Mouse (Mus musculus) intestine, postnatal 0 days (tissue): ENCODE measurements around the gene Negr1. TPM values are rescaled to one million over a fixed set of nuclear protein-coding genes. Genes with fewer than 3 reads are reported as not detected.
A peak's percentile ranks its signal among the peaks of the same experiment; 100 is the strongest.

ENCODE experiments used
- ATAC-seq: fragments of 200-750 bp; cut with Nextera tagmentation; 2 replicates; pipeline ENCODE4 v1.8.0; 2017; ENCODE audit warnings: mild to moderate bottlenecking, moderate TSS enrichment, moderate library complexity
- H3K27ac ChIP-seq: fragments of 300-500 bp; sonication (generic); 2 replicates; pipeline ENCODE4 v1.5.1; 2014; ENCODE audit warnings: mild to moderate bottlenecking, low read depth, low read length, moderate library complexity
- H3K27me3 ChIP-seq: fragments of 300-500 bp; sonication (generic); replicated peaks from 2 replicates; pipeline ENCODE4 v1.6.1; 2014; ENCODE audit warnings: low read length, mixed read lengths; ENCODE audit not compliant: control insufficient read depth, insufficient read depth
- H3K36me3 ChIP-seq: fragments of 300-500 bp; sonication (generic); 2 replicates; pipeline ENCODE4 v1.6.1; 2014; ENCODE audit warnings: mild to moderate bottlenecking, moderate library complexity; ENCODE audit not compliant: control insufficient read depth, insufficient read depth
- H3K4me1 ChIP-seq: fragments of 300-500 bp; sonication (generic); replicated peaks from 2 replicates; pipeline ENCODE4 v1.6.1; 2014; ENCODE audit warnings: antibody characterized with exemption, low read length, mixed read lengths; ENCODE audit not compliant: control insufficient read depth, insufficient read depth
- H3K4me2 ChIP-seq: fragments of 300-500 bp; sonication (generic); replicated peaks from 2 replicates; pipeline ENCODE4 v1.6.1; 2014; ENCODE audit warnings: low read depth, mild to moderate bottlenecking, moderate library complexity
- H3K4me3 ChIP-seq: fragments of 300-500 bp; sonication (generic); 2 replicates; pipeline ENCODE4 v1.5.1; 2014; ENCODE audit warnings: low read depth, low read length
- H3K9ac ChIP-seq: fragments of 300-500 bp; sonication (generic); 2 replicates; pipeline ENCODE4 v1.6.1; 2014; ENCODE audit warnings: mild to moderate bottlenecking, low read depth, low read length
- H3K9me3 ChIP-seq: fragments of 300-500 bp; sonication (generic); 2 replicates; pipeline ENCODE4 v1.6.1; 2016; ENCODE audit warnings: mixed run types; ENCODE audit not compliant: control insufficient read depth
- CTCF ChIP-seq: sonication (generic); IDR thresholded peaks from 2 replicates; pipeline ENCODE4 v1.5.1; 2016; ENCODE audit warnings: low read depth, mild to moderate bottlenecking, control low read depth, antibody characterized with exemption, moderate library complexity
- WGBS: fragments of 180-500 bp; shearing (Covaris S2); extraction: QIAGEN DNeasy Blood & Tissue Kit; methylation state at CpG from one replicate; pipeline ENCODE4 v1.1.7; 2014; 5-methylcytosine and 5-hydroxymethylcytosine counted together
- polyA plus RNA-seq: library from polyadenylated mRNA; unstranded; fragments of >200 nt; fragmentation: Nextera tagmentation; extraction: Ambion mirVana; gene quantifications from 2 replicates; pipeline ENCODE4 v1.2.1, GENCODE M21; 2015

Gene Negr1
- polyA plus RNA-seq, 1 experiment from 2014 or later: 2.0 TPM

DNA sequence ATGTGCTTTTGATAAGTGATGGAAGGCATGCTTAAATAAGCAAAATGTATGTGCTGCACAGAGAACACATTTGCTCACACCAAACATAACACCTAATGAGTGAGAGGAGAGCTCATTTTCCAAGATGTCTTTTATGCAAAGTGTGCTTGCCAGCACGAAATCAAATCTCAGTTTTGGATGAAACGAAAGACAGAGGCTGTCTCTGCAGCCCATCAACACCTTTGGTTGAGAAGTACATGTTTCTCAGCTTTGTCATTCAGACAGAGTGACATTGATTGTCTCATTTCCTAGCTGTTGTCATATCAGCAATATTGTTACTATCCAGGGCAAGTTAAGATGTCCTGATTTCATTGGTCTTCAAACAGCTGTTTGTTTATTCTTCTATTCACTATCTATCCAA is 29.5 kb downstream of the Negr1 start:
- no peak overlapping the region for H3K4me3 ChIP-seq
- H3K27ac ChIP-seq: no peak overlapping the region
- H3K4me1 ChIP-seq: no peaks in the 10 kb centered on the region
- H3K36me3 ChIP-seq: no peaks in the 10 kb centered on the region
- WGBS: 72% methylated on average over 2 of the region's 2 CpGs
- ATAC-seq: no peak
- no peak overlapping the region for H3K4me2 ChIP-seq
- no peaks in the 10 kb centered on the region for H3K9me3 ChIP-seq
- no peak for TF ChIP-seq CTCF
- no peaks in the 10 kb centered on the region for H3K27me3 ChIP-seq
- no peak overlapping the region for H3K9ac ChIP-seq

DNA sequence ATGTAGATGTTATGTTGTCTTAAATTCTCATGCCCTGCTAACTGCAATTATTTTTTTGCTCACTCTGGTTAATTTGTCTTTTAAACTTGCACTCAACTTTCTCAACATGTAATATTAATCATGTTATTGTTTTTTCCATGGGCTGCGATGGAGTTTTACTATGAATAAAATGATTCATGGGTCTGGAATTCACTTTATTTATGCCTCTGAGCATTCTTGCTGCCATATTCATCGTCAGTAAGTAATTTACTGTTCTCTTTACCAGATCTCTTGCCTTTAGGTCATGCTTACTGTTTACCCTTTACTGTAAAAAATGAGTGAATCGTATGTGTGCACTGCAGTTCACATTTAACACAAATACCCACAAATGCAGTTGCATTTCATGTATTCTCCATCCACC is 45.3 kb downstream of the Negr1 start:
- 56% methylated on average over 3 of the region's 3 CpGs for WGBS
- no peak overlapping the region for H3K4me3 ChIP-seq
- H3K27me3 ChIP-seq: no peaks in the 10 kb centered on the region
- no peaks in the 10 kb centered on the region for H3K36me3 ChIP-seq
- ATAC-seq: no peak
- no peak overlapping the region for H3K4me2 ChIP-seq
- H3K4me1 ChIP-seq: no peaks in the 10 kb centered on the region
- H3K27ac ChIP-seq: no peak overlapping the region
- no peak for TF ChIP-seq CTCF
- no peak overlapping the region for H3K9ac ChIP-seq
- no peaks in the 10 kb centered on the region for H3K9me3 ChIP-seq

DNA sequence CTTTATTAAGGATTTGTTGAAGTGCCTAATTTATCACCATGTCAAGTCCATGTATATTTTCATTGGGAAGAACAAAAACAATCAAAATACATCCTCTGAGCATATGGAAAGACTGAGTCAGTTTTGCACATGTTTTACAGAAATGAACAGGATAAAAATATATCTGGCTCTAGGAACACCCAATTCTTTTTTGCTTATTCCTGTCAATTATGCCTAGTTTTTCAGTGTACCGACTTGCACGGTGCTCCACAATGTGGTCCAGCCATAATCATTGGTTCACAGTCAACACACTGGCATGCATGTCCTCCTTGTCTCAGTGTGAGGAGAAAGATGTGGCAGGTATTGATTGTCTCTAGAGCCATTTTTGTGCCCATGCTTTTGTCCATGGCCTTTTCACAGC is 58.3 kb downstream of the Negr1 start:
- Histone ChIP-seq H3K4me1 (no peaks in the 10 kb centered on the region), H3K9me3 (no peaks in the 10 kb centered on the region), H3K4me3 (no peak overlapping the region), H3K27ac (no peak overlapping the region), H3K27me3 (no peaks in the 10 kb centered on the region), H3K4me2 (no peak overlapping the region), H3K9ac (no peak overlapping the region), H3K36me3 (no peaks in the 10 kb centered on the region)
- no peak for TF ChIP-seq CTCF
- no peak for ATAC-seq
- WGBS: 88% methylated on average over 2 of the region's 2 CpGs

DNA sequence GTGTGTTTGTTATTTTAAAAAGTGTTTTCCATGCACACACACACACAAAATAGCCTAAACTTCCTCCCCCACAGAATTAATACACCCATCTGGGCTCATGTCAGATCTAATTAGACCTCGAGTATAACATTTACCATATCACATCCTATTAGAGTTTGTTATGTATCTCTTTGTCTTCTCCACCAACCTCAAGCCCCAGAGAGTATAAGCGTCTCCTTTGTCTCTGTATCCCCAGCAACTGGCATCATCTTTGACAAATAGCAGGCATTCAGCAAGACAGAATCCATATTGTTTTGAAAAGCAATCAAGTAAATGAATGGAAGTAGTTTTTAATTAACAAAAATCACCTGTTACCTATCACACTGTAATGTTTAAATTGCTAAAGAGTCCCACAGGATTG is 67.0 kb downstream of the Negr1 start:
- no peak for TF ChIP-seq CTCF
- WGBS: 67% methylated on average over 2 of the region's 2 CpGs
- Histone ChIP-seq H3K36me3 (no peaks in the 10 kb centered on the region), H3K4me3 (no peak overlapping the region), H3K4me1 (no peaks in the 10 kb centered on the region), H3K27me3 (no peaks in the 10 kb centered on the region), H3K27ac (no peak overlapping the region), H3K9me3 (no peaks in the 10 kb centered on the region), H3K9ac (no peak overlapping the region), H3K4me2 (no peak overlapping the region)
- ATAC-seq: no peak

DNA sequence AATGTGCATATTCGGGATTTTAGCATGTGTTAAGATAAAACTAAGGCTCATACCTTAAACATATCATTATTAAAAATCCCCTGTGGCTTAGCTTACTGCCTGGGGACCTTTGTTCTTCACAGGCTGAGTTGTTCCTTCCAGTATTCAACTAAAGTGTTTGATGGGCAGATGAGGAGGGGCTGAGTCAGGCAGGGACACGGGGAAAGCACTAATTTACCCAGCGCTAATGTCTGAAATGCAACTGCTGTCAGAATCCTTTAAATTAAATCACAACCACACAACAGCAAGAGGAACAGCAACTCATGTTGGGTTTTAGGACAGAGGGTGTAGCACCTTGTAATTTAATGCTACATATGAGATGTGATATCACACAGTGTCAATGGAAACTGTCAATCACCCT is 71.3 kb downstream of the Negr1 start:
- ATAC-seq: no peak
- Histone ChIP-seq H3K4me2 (no peak overlapping the region), H3K9ac (no peak overlapping the region), H3K27ac (no peak overlapping the region), H3K4me1 (no peaks in the 10 kb centered on the region), H3K4me3 (no peak overlapping the region), H3K36me3 (no peaks in the 10 kb centered on the region), H3K27me3 (no peaks in the 10 kb centered on the region), H3K9me3 (no peaks in the 10 kb centered on the region)
- 55% methylated on average over 3 of the region's 3 CpGs for WGBS
- TF ChIP-seq CTCF: no peak

DNA sequence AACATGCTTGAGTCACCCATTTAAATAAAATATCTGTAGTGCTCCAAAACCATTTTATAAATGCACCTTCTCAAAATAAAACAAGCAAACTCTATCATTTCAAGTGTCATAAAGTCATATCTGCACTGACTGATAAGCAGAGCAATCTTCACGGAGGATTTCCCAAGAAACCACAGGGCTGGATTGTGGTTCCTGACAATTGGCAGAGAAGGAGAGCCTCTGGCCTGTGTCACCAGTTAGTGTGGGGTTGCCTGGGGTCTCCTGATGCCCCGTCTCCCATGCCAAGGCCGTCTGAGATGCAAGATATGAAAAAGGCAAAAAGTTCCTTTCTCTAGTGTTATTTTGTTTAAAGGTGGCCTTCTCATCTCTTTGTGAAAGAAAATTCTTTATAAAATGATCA is 77.8 kb downstream of the Negr1 start:
- Histone ChIP-seq H3K36me3 (no peaks in the 10 kb centered on the region), H3K4me1 (no peaks in the 10 kb centered on the region), H3K9me3 (no peaks in the 10 kb centered on the region), H3K4me2 (no peak overlapping the region), H3K27me3 (no peaks in the 10 kb centered on the region), H3K27ac (no peak overlapping the region), H3K9ac (no peak overlapping the region), H3K4me3 (no peak overlapping the region)
- no peak for TF ChIP-seq CTCF
- ATAC-seq: no peak
- 45% methylated on average over 3 of the region's 3 CpGs for WGBS

DNA sequence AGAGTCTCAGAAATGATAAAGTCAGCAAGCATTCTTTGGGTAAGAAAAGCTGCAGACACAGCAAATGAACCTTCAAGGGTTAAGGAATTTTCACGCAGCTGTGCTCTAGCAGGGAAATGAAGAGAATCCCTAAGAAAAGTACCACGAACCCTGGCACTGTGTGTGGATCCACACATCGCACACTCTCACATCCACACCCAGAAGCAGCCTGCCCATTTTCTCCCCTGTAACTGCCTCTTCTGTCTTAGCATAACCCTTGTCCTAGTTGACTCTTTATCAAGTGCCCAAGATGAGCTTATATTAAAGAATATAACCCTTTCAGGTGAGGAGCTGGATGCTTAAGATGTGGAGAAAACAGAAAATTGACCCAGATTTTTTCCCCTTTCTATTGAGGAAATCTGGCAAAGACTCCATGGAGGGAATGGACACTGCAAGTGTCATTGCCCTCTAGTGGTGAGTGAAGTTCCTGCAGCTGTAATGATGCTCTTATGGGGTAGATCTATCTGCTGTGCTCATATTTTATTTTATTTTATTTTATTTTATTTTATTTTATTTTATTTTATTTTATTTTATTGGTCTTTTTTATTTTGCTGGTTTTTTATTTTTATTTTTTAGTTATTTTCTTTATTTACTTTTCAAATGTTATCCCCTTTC is 82.2 kb downstream of the Negr1 start:
- ATAC-seq: no peak
- Histone ChIP-seq H3K4me1 (no peaks in the 10 kb centered on the region), H3K36me3 (no peaks in the 10 kb centered on the region), H3K4me3 (no peak overlapping the region), H3K27ac (no peak overlapping the region), H3K4me2 (no peak overlapping the region), H3K9me3 (no peaks in the 10 kb centered on the region), H3K27me3 (no peaks in the 10 kb centered on the region), H3K9ac (no peak overlapping the region)
- 68% methylated on average over 3 of the region's 3 CpGs for WGBS
- TF ChIP-seq CTCF: peak; percentile 71
